Mouse (Mus musculus) C2C12 (cell line): ENCODE measurements around the gene Il23r.

Experiments
- CEBPB ChIP-seq: IDR thresholded peaks from one replicate; pipeline ENCODE4 v1.6.1; 2011; ENCODE audit warnings: low read depth, mild to moderate bottlenecking, control low read depth, moderate library complexity
- CTCF ChIP-seq: IDR thresholded peaks from one replicate; pipeline ENCODE4 v1.5.1; 2011; ENCODE audit not compliant: control insufficient read depth, insufficient read depth, insufficient read length
- FOSL1 ChIP-seq: IDR thresholded peaks from one replicate; pipeline ENCODE4 v1.8.0; 2011; ENCODE audit warnings: mild to moderate bottlenecking, low read length; ENCODE audit not compliant: poor library complexity, insufficient read depth, severe bottlenecking
- MAX ChIP-seq: IDR thresholded peaks from one replicate; pipeline ENCODE4 v1.6.1; 2011; ENCODE audit warnings: mild to moderate bottlenecking, control low read depth
- MYOG ChIP-seq: IDR thresholded peaks from one replicate; pipeline ENCODE4 v1.6.1; 2011; ENCODE audit not compliant: control insufficient read depth, insufficient read length; ENCODE audit errors: extremely low read depth
- USF1 ChIP-seq: IDR thresholded peaks from one replicate; pipeline ENCODE4 v1.6.1; 2011; ENCODE audit warnings: low read depth, mild to moderate bottlenecking, control low read depth, moderate library complexity

DNA sequence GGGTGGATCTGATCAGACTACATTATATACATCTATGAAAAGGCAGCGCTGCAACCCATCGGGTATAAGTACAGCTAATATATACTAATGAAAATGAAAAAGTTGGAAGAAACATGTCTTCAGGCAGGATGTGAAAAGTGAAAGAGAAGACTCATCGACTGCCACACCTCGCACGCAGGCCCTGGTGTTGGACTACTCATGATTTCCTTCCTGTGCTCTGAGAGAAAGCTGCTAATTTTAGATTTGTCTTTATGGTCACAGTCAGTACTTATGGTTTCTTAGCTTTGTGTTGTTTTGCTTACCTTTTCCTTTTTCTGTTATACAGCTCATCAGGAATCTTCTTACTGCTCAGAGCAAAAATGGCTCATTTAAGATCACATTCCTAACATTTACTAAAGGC is 76.4 kb downstream of the Il23r start:
- TF ChIP-seq CTCF (no peak), USF1 (no peak), MYOG (no peak), MAX (no peak), CEBPB (no peak), FOSL1 (no peak)
